Mouse (Mus musculus) heart, postnatal 0 days (tissue): ENCODE measurements at regions not wholly inside any gene's neighbourhood (a gene's known extent, or its start where the extent isn't known, plus 50 kb on each side); places are given as distances from the start of the nearest gene placed in this dataset.

Source experiments
- ATAC-seq: fragments of 200-750 bp; cut with Nextera tagmentation; 2 replicates; pipeline ENCODE4 v1.8.0; 2017; ENCODE audit warnings: low read depth, moderate number of reproducible peaks, moderate library complexity; ENCODE audit not compliant: insufficient read depth
- DNase-seq: peaks from one replicate; pipeline ENCODE4 v3.0.0-alpha.2; 2016; ENCODE audit warnings: low spot score
- H3K27ac ChIP-seq: fragments of 300-500 bp; sonication (generic); 2 replicates; pipeline ENCODE4 v1.5.1; 2014; ENCODE audit warnings: low read depth, mild to moderate bottlenecking
- H3K27me3 ChIP-seq: fragments of 300-500 bp; sonication (generic); 2 replicates; pipeline ENCODE4 v1.6.1; 2014; ENCODE audit warnings: low read length, mixed read lengths; ENCODE audit not compliant: control insufficient read depth, insufficient read depth
- H3K36me3 ChIP-seq: fragments of 300-500 bp; sonication (generic); replicated peaks from 2 replicates; pipeline ENCODE4 v1.6.1; 2014; ENCODE audit warnings: low read length, mixed read lengths; ENCODE audit not compliant: control insufficient read depth, insufficient read depth
- H3K4me1 ChIP-seq: fragments of 300-500 bp; sonication (generic); 2 replicates; pipeline ENCODE4 v1.6.1; 2014; ENCODE audit warnings: antibody characterized with exemption; ENCODE audit not compliant: control insufficient read depth, insufficient read depth
- H3K4me2 ChIP-seq: fragments of 300-500 bp; sonication (generic); 2 replicates; pipeline ENCODE4 v1.6.1; 2014; ENCODE audit warnings: low read depth, mild to moderate bottlenecking, low read length, moderate library complexity
- H3K4me3 ChIP-seq: fragments of 300-500 bp; sonication (generic); 2 replicates; pipeline ENCODE4 v1.5.1; 2014; ENCODE audit warnings: low read depth, low read length
- H3K9ac ChIP-seq: fragments of 300-500 bp; sonication (generic); replicated peaks from 2 replicates; pipeline ENCODE4 v1.6.1; 2014; ENCODE audit warnings: low read depth, low read length, mixed read lengths
- H3K9me3 ChIP-seq: fragments of 300-500 bp; sonication (generic); replicated peaks from 2 replicates; pipeline ENCODE4 v1.6.1; 2016; ENCODE audit warnings: low read length; ENCODE audit not compliant: control insufficient read depth
- CTCF ChIP-seq: IDR thresholded peaks from 2 replicates; pipeline ENCODE4 v1.5.1; 2016; ENCODE audit warnings: antibody characterized with exemption, control low read depth, low read depth
- EP300 ChIP-seq: IDR thresholded peaks from 2 replicates; pipeline ENCODE4 v1.6.1; 2016; ENCODE audit warnings: antibody characterized with exemption, low read depth
- WGBS: fragments of 180-500 bp; shearing (Covaris S2); extraction: QIAGEN DNeasy Blood & Tissue Kit; methylation state at CpG from one replicate; pipeline ENCODE4 v1.1.7; 2014; 5-methylcytosine and 5-hydroxymethylcytosine counted together

GRCm38 (mm10) chr8:107876455-107876854 lies 66.0 kb upstream of the Zfhx3 start:
- ATAC-seq = no peak
- H3K4me1 ChIP-seq = no peaks in the 10 kb centered on the region
- H3K36me3 ChIP-seq = no peaks in the 10 kb centered on the region
- no peak overlapping the region for H3K4me2 ChIP-seq
- TF ChIP-seq EP300 = no peak
- no peak for TF ChIP-seq CTCF
- H3K9me3 ChIP-seq = no peaks in the 10 kb centered on the region
- no peak overlapping the region for H3K4me3 ChIP-seq
- 70% methylated on average over 2 of the region's 2 CpGs for WGBS
- no peaks in the 10 kb centered on the region for H3K27me3 ChIP-seq
- H3K27ac ChIP-seq = no peak overlapping the region
- no peak overlapping the region for H3K9ac ChIP-seq
- DNase-seq = no peak

GRCm38 (mm10) chr8:107881851-107882250 lies 60.6 kb upstream of the Zfhx3 start:
- H3K27ac ChIP-seq = no peak overlapping the region
- no peak overlapping the region for H3K4me3 ChIP-seq
- no peaks in the 10 kb centered on the region for H3K27me3 ChIP-seq
- ATAC-seq (no peak), DNase-seq (peak; percentile 17)
- H3K36me3 ChIP-seq = no peaks in the 10 kb centered on the region
- no peak overlapping the region for H3K4me2 ChIP-seq
- H3K4me1 ChIP-seq = 0 out of 2 replicates have a peak, but pooled peaks cover 4% of the 10 kb centered on the region
- no peaks in the 10 kb centered on the region for H3K9me3 ChIP-seq
- TF ChIP-seq EP300 = no peak
- TF ChIP-seq CTCF = peak; percentile 69
- H3K9ac ChIP-seq = no peak overlapping the region
- 21% methylated on average over 7 of the region's 7 CpGs for WGBS

GRCm38 (mm10) chr8:107885547-107885946 lies 56.9 kb upstream of the Zfhx3 start:
- WGBS = 16% methylated on average over 7 of the region's 7 CpGs
- Histone ChIP-seq H3K27ac (no peak overlapping the region), H3K9ac (no peak overlapping the region), H3K4me2 (no peak overlapping the region), H3K4me3 (no peak overlapping the region), H3K9me3 (no peaks in the 10 kb centered on the region), H3K36me3 (no peaks in the 10 kb centered on the region), H3K4me1 (0 out of 2 replicates have a peak, but pooled peaks cover 4% of the 10 kb centered on the region), H3K27me3 (no peaks in the 10 kb centered on the region)
- ATAC-seq = no peak
- DNase-seq = no peak
- no peak for TF ChIP-seq CTCF
- TF ChIP-seq EP300 = no peak

- H3K9ac ChIP-seq = no peak overlapping the region
- ATAC-seq (0 out of 2 replicates have a peak, but pooled peaks have one; percentile 14), DNase-seq (no peak)
- 62% methylated on average over 5 of the region's 5 CpGs for WGBS
- no peak overlapping the region for H3K27ac ChIP-seq
- H3K4me2 ChIP-seq = no peak overlapping the region
- TF ChIP-seq EP300 (no peak), CTCF (no peak)
- no peaks in the 10 kb centered on the region for H3K36me3 ChIP-seq
- no peaks in the 10 kb centered on the region for H3K9me3 ChIP-seq
- H3K4me3 ChIP-seq = no peak overlapping the region
- no peaks in the 10 kb centered on the region for H3K27me3 ChIP-seq
- H3K4me1 ChIP-seq = 0 out of 2 replicates have a peak, but pooled peaks cover 4% of the 10 kb centered on the region
These were observed 56.5 kb upstream of the Zfhx3 start for GRCm38 (mm10) chr8:107885971-107886370.

GRCm38 (mm10) chr8:107886516-107887253 lies 55.8 kb upstream of the Zfhx3 start:
- H3K4me1 ChIP-seq = 0 out of 2 replicates have a peak, but pooled peaks cover 4% of the 10 kb centered on the region
- H3K27me3 ChIP-seq = no peaks in the 10 kb centered on the region
- no peak overlapping the region for H3K4me2 ChIP-seq
- WGBS = 76% methylated on average over 19 of the region's 19 CpGs
- no peaks in the 10 kb centered on the region for H3K9me3 ChIP-seq
- ATAC-seq (no peak), DNase-seq (no peak)
- H3K4me3 ChIP-seq = no peak overlapping the region
- no peaks in the 10 kb centered on the region for H3K36me3 ChIP-seq
- no peak overlapping the region for H3K27ac ChIP-seq
- H3K9ac ChIP-seq = no peak overlapping the region
- no peak for TF ChIP-seq CTCF
- no peak for TF ChIP-seq EP300
